Mouse (Mus musculus) kidney, postnatal 0 days (tissue): ENCODE measurements around the gene Kat8. TPM values are rescaled to one million over a fixed set of nuclear protein-coding genes. Genes with fewer than 3 reads are reported as not detected.

Experiments
- ATAC-seq: fragments of 200-750 bp; cut with Nextera tagmentation; replicated peaks from 2 replicates; pipeline ENCODE4 v1.8.0; 2017; ENCODE audit warnings: low read depth, moderate number of reproducible peaks, moderate TSS enrichment, moderate library complexity; ENCODE audit not compliant: low FRiP score
- DNase-seq: peaks from one replicate; pipeline ENCODE4 v3.0.0-alpha.2; 2016; ENCODE audit warnings: low spot score
- H3K27ac ChIP-seq: fragments of 300-500 bp; sonication (generic); 2 replicates; pipeline ENCODE4 v1.5.1; 2014; ENCODE audit warnings: mild to moderate bottlenecking
- H3K27me3 ChIP-seq: fragments of 300-500 bp; sonication (generic); 2 replicates; pipeline ENCODE4 v1.6.1; 2014; ENCODE audit warnings: low read length, mixed read lengths; ENCODE audit not compliant: insufficient read depth
- H3K36me3 ChIP-seq: fragments of 300-500 bp; sonication (generic); 2 replicates; pipeline ENCODE4 v1.6.1; 2014; ENCODE audit warnings: low read length, mixed read lengths; ENCODE audit not compliant: insufficient read depth
- H3K4me1 ChIP-seq: fragments of 300-500 bp; sonication (generic); replicated peaks from 2 replicates; pipeline ENCODE4 v1.6.1; 2014; ENCODE audit warnings: antibody characterized with exemption, low read length, mixed read lengths; ENCODE audit not compliant: insufficient read depth
- H3K4me2 ChIP-seq: fragments of 300-500 bp; sonication (generic); 2 replicates; pipeline ENCODE4 v1.6.1; 2014; ENCODE audit warnings: mild to moderate bottlenecking, low read length, moderate library complexity, mixed read lengths
- H3K4me3 ChIP-seq: fragments of 300-500 bp; sonication (generic); replicated peaks from 2 replicates; pipeline ENCODE4 v1.5.1; 2014; ENCODE audit warnings: low read depth, low read length
- H3K9ac ChIP-seq: fragments of 300-500 bp; sonication (generic); 2 replicates; pipeline ENCODE4 v1.6.1; 2014; ENCODE audit warnings: low read depth, low read length
- H3K9me3 ChIP-seq: fragments of 300-500 bp; sonication (generic); replicated peaks from 2 replicates; pipeline ENCODE4 v1.6.1; 2016; ENCODE audit warnings: low read length, inconsistent platforms, mixed read lengths
- CTCF ChIP-seq: IDR thresholded peaks from 2 replicates; pipeline ENCODE4 v1.5.1; 2016; ENCODE audit warnings: antibody characterized with exemption, low read depth, mild to moderate bottlenecking, moderate library complexity
- WGBS: fragments of 180-500 bp; shearing (Covaris S2); extraction: QIAGEN DNeasy Blood & Tissue Kit; methylation state at CpG from one replicate; pipeline ENCODE4 v1.1.7; 2014; 5-methylcytosine and 5-hydroxymethylcytosine counted together
- polyA plus RNA-seq: library from polyadenylated mRNA; unstranded; fragments of >200 nt; fragmentation: Nextera tagmentation; extraction: Ambion mirVana; gene quantifications from 2 replicates; pipeline ENCODE4 v1.2.1, GENCODE M21; 2015

Kat8 gene
- polyA plus RNA-seq, 1 experiment from 2014 or later, result 32.2 TPM

DNA sequence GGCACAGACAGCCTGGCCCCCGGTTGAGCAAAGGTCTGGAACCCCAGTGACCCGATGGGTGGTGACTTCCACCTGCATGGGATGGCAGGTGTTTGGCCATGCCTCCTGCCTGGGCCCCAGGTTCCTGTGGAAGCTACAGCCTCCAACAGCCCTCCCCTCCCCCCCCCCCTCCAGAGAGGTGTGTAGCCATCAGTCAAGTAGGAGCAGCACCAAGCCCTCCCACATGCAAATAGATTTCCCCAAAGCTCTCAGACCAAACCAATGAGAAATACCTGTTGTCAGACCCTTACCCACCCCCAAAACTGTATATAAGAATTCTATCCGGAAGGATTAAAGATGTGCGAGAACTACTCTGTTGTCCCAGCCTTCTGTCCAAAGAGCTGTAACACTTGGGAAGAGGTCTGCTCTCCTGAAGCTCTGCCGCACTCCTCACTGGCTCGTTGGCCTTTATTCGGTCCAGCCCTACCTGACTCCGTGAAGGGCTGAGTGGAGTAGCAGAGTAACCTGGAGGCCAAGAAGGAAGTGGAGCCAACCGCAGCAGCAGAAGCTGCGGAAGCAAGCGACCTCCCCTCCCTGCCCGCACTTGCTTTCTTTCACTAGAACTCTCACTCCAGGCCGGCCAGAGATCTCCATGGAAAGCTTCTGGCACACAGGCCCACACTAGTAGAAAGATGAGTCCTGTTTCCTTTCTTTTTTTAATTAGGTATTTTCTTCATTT lies 40.7 kb downstream of the Kat8 start:
- Histone ChIP-seq H3K9me3 (no peaks in the 10 kb centered on the region), H3K9ac (no peak overlapping the region), H3K27ac (no peak overlapping the region), H3K4me2 (no peak overlapping the region), H3K27me3 (no peaks in the 10 kb centered on the region), H3K36me3 (no peaks in the 10 kb centered on the region), H3K4me1 (no peaks in the 10 kb centered on the region), H3K4me3 (no peak overlapping the region)
- 39% methylated on average over 13 of the region's 13 CpGs for WGBS
- ATAC-seq (no peak), DNase-seq (no peak)
- TF ChIP-seq CTCF, result no peak

DNA sequence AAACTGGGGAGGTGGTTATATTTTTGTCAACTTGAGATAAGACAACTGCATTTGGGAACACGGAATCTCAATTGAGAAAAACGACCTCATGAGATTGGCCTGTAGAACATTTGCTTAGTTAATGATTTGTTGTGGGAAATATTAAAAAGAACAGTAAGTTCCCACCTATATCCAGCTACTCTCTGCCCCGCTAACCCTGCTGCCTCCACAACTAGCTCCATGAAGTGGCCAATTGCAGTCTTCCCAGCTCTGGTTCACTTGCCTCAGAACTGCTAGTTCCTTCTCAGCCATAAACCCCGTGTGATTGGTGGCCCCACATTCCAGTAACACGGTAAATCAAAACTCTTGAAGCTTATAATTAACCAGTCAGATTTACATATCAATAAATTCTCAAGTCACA lies 47.0 kb downstream of the Kat8 start:
- DNase-seq (peak; percentile 15), ATAC-seq (peak; percentile 71)
- H3K27me3 ChIP-seq, result no peaks in the 10 kb centered on the region

DNA sequence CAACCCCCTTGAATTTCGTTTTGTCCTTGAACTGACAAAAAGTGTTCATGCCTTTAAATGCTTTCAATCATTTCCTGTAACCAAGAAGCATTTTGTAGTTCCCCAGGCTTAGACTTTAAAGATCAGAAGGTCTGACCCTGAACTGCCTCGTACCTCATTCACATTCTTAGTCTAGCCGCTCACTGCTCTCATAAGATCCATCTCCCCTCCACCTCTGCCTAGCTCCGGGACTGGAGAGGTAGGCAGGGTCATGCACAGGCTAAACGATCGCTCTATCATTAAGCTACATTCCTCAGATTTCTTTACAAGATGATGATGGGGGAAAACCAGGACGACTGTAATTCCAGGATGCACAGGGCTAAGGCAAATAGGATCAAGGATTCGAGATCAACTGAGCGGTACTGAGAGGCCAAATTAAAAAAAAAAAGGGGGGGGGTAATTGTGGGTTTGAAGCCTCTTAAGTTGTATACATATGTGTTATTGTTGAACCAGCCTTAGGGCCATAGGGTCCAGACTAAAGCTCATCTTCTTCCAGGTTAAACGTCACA lies 54.1 kb downstream of the Kat8 start:
- no peak for TF ChIP-seq CTCF
- Histone ChIP-seq H3K27ac (peak overlapping the region; percentile 98), H3K9ac (peak overlapping the region; percentile 98), H3K27me3 (no peaks in the 10 kb centered on the region), H3K4me1 (no peaks in the 10 kb centered on the region; the same call in none of the 2 replicates), H3K9me3 (no peaks in the 10 kb centered on the region), H3K4me2 (peak overlapping the region; percentile 66), H3K4me3 (peak overlapping the region; percentile 98), H3K36me3 (peaks cover 17% of the 10 kb centered on the region; the same call in 1 of the 2 replicates)
- ATAC-seq (no peak; the same call in 1 of the 2 replicates), DNase-seq (peak; percentile 49)
- 6% methylated on average over 10 of the region's 10 CpGs for WGBS

More for the DNA sequence above, 47.0 kb downstream of the Kat8 start:
- TF ChIP-seq CTCF, result no peak
- Histone ChIP-seq H3K4me3 (no peak overlapping the region), H3K4me1 (no peaks in the 10 kb centered on the region), H3K4me2 (no peak overlapping the region), H3K36me3 (no peaks in the 10 kb centered on the region), H3K9ac (no peak overlapping the region), H3K9me3 (no peaks in the 10 kb centered on the region), H3K27ac (0 out of 2 replicates have a peak overlapping the region, but pooled peaks have one; percentile 13)
- 38% methylated on average over 5 of the region's 5 CpGs for WGBS

DNA sequence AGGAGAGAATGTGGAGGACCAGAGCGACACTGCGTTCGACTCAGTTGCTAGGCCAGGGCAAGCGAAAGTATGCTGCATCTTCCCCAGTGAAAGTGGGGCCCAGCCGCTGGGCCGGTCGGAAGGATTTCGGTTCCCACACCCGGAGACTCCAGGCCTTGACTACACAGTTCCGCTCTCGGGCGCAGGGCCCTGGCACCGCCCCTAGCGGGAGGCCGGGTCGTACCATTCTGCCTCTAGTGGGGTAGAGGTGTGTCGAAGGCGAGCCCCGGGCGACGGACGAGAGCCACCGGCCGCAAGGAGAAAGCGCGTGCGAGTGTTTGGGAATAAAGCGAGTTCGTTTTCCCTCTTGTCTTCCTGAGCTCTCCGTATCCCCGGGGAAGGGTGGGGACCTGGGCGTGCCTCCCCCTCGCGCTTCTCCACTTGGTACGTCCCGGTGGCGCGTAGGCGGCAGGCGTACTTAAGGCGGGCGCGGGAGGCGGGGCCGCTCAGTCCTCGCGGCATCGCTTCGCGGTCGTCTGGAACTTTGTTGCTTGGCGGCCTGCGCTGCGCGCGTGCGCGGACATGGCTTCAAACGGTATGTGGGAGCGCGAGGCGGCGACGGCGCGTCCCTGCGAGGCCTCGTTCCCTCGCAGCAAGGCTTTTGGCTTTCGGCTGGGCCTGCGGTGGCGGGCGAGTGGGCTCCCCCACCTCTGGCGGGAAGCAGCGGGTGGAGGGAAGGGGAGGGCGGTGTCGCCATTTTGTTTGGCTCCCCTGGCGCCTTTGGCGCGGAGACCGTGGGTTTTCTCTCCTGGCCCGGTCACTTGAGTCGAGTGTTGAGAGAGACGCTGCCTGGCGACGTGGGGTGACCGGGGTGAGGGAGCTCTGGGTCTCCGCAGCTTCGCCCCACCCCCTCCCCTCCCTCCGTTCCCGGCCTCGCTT lies 54.9 kb downstream of the Kat8 start, which contains the start of gene Fus:
Gene Fus, plus strand, starts transcription at position 454 of the 918 bp plus-strand sequence.
- peak; percentile 94 for ATAC-seq
- WGBS, result under 1% methylated on average over 81 of the region's 92 CpGs

DNA sequence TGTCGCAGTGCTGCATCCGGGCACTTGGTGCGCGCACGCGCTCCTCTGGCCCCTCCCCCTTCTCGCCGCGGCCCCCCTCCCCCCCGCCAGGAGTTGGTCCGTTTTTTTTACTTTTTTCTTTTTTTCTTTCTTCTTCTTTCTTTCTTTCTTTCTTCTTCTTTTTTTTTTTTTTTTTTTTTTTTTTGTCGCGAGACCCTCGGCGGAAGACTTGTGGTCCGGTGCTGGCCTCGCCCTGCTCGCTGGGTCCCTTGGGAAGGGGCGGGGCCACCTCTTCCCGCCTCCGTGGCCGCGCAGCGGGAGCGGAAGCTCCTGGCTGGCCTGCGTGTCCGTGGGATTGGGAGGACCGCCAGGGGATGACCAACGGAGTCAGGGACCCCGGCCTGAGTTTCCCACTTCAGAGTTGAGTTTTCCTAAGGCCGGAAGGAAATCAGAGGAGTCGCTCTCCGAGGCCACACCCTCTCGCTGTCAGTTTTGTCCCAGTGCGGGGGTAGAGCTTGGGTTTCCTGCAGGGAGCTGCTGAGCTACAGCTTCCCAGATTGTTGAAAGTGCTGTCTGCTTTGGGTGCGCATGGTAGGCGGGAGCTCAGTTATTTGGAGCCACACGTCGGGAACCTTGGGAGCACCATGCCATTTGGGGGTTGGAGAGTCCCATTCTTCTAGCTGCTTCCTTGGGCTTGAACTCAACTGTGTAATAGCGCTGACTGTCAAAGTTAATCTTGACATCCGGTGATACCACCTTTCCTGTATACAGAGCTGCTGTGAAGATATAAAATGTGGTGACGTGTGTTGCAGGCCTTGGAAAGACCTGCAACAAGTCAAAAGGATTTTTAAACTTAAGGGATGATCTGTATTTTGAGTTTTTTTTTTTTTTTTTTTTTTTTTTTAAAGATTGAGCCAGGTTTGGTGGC lies 55.9 kb downstream of the Kat8 start:
- no peaks in the 10 kb centered on the region for H3K27me3 ChIP-seq
- no peaks in the 10 kb centered on the region; the same call in none of the 2 replicates for H3K4me1 ChIP-seq
- TF ChIP-seq CTCF, result no peak
- H3K4me2 ChIP-seq, result peak overlapping the region; percentile 67
- H3K36me3 ChIP-seq, result peaks cover 32% of the 10 kb centered on the region
- under 1% methylated on average over 38 of the region's 42 CpGs for WGBS
- H3K27ac ChIP-seq, result peak overlapping the region; percentile 98
- no peaks in the 10 kb centered on the region for H3K9me3 ChIP-seq
- H3K9ac ChIP-seq, result peak overlapping the region; percentile 98
- H3K4me3 ChIP-seq, result peak overlapping the region; percentile 98
- DNase-seq, result peak; percentile 87
- peak; percentile 55 for ATAC-seq

More for the DNA sequence above, 54.9 kb downstream of the Kat8 start, which contains the start of gene Fus:
- H3K4me1 ChIP-seq, result no peaks in the 10 kb centered on the region; the same call in none of the 2 replicates
- H3K27me3 ChIP-seq, result no peaks in the 10 kb centered on the region
- peak within 1 kb of the TSS; percentile 98 for H3K27ac ChIP-seq
- peaks cover 23% of the 10 kb centered on the region for H3K36me3 ChIP-seq
- H3K4me2 ChIP-seq, result peak within 1 kb of the TSS; percentile 67
- DNase-seq, result peak; percentile 96
- no peaks in the 10 kb centered on the region for H3K9me3 ChIP-seq
- peak; percentile 47; the same call in 1 of the 2 replicates for TF ChIP-seq CTCF
- peak within 1 kb of the TSS; percentile 98 for H3K4me3 ChIP-seq
- peak within 1 kb of the TSS; percentile 98 for H3K9ac ChIP-seq
